Mouse (Mus musculus) spleen, adult 2 months (tissue): ENCODE measurements around the gene Tiam1. TPM values are rescaled to one million over a fixed set of nuclear protein-coding genes. Genes with fewer than 3 reads are reported as not detected.

ENCODE experiments used
- DNase-seq, 2 experiments: peaks; one replicate each; pipeline versions ENCODE4 v3.0.0 to v3.0.0-alpha.2; 2012 to 2021; ENCODE audit warnings: low spot score in 2 of 2, low read depth in 1 of 2
- H3K27ac ChIP-seq: fragments of 200-500 bp; 2 replicates; pipeline ENCODE4 v1.5.1; 2012; ENCODE audit warnings: low read length, inconsistent platforms; ENCODE audit not compliant: insufficient read depth
- H3K27me3 ChIP-seq: fragments of 200-500 bp; 2 replicates; pipeline ENCODE4 v1.6.1; 2012; ENCODE audit warnings: mild to moderate bottlenecking, moderate library complexity, low read length, inconsistent platforms; ENCODE audit not compliant: control insufficient read depth, insufficient read depth
- H3K36me3 ChIP-seq: fragments of 200-500 bp; 2 replicates; pipeline ENCODE4 v1.6.1; 2012; ENCODE audit warnings: mild to moderate bottlenecking, low read length, inconsistent platforms; ENCODE audit not compliant: control insufficient read depth, insufficient read depth
- H3K4me1 ChIP-seq: fragments of 200-500 bp; 2 replicates; pipeline ENCODE4 v1.6.1; 2011; ENCODE audit warnings: inconsistent platforms; ENCODE audit not compliant: control insufficient read depth, insufficient read depth, insufficient read length
- H3K4me3 ChIP-seq: fragments of 200-500 bp; 2 replicates; pipeline ENCODE4 v1.5.1; 2011; ENCODE audit warnings: mild to moderate bottlenecking, inconsistent platforms; ENCODE audit not compliant: insufficient read depth, insufficient read length; ENCODE audit errors: extremely low read depth
- CTCF ChIP-seq: fragments of 200-500 bp; IDR thresholded peaks from 2 replicates; pipeline ENCODE4 v1.5.1; 2011; ENCODE audit warnings: mild to moderate bottlenecking, inconsistent platforms; ENCODE audit not compliant: insufficient read depth, insufficient read length, insufficient replicate concordance; ENCODE audit errors: extremely low read depth
- POLR2A ChIP-seq: fragments of 200-500 bp; IDR thresholded peaks from 2 replicates; pipeline ENCODE4 v1.6.1; 2011; ENCODE audit warnings: low read depth, low read length, inconsistent platforms
- WGBS: fragments of 180-500 bp; shearing (Covaris S2); methylation state at CpG from one replicate; pipeline ENCODE4 v1.1.7; 2018; 5-methylcytosine and 5-hydroxymethylcytosine counted together
- polyA plus RNA-seq: library from polyadenylated mRNA; depleted of rRNA; stranded (reverse); fragments of >200 nt; gene quantifications from 2 replicates; pipeline ENCODE4 v1.2.3, GENCODE M21; 2012

The Tiam1 gene
- polyA plus RNA-seq, 1 experiment, result 4.3 TPM

- Histone ChIP-seq H3K27ac (no peak overlapping the region), H3K4me1 (no peaks in the 10 kb centered on the region), H3K4me3 (no peak overlapping the region), H3K36me3 (no peaks in the 10 kb centered on the region), H3K27me3 (no peaks in the 10 kb centered on the region)
- DNase-seq, result no peak
- no peak for TF ChIP-seq CTCF
- TF ChIP-seq POLR2A, result no peak
- WGBS, result 93% methylated on average over 5 of the region's 5 CpGs
These were observed 190.7 kb downstream of the Tiam1 start for GRCm38 (mm10) chr16:89952821-89953220.

- Histone ChIP-seq H3K4me3 (no peak overlapping the region), H3K27me3 (no peaks in the 10 kb centered on the region), H3K27ac (no peak overlapping the region), H3K4me1 (no peaks in the 10 kb centered on the region), H3K36me3 (no peaks in the 10 kb centered on the region)
- DNase-seq, result no peak
- WGBS, result 85% methylated on average over 8 of the region's 8 CpGs
- TF ChIP-seq CTCF (no peak), POLR2A (no peak)
These were observed 192.8 kb downstream of the Tiam1 start for GRCm38 (mm10) chr16:89950754-89951153.

GRCm38 (mm10) chr16:89950251-89950650, 193.3 kb downstream of the Tiam1 start:
- TF ChIP-seq CTCF (no peak), POLR2A (no peak)
- WGBS, result 86% methylated on average over 6 of the region's 6 CpGs
- no peaks in the 10 kb centered on the region for H3K27me3 ChIP-seq
- H3K36me3 ChIP-seq, result no peaks in the 10 kb centered on the region
- no peak for DNase-seq
- no peak overlapping the region for H3K27ac ChIP-seq
- H3K4me3 ChIP-seq, result no peak overlapping the region
- H3K4me1 ChIP-seq, result no peaks in the 10 kb centered on the region

- H3K27me3 ChIP-seq, result no peaks in the 10 kb centered on the region
- WGBS, result 91% methylated on average over 1 of the region's 1 CpGs
- no peak for TF ChIP-seq POLR2A
- TF ChIP-seq CTCF, result no peak
- no peaks in the 10 kb centered on the region for H3K36me3 ChIP-seq
- H3K4me3 ChIP-seq, result no peak overlapping the region
- H3K27ac ChIP-seq, result no peak overlapping the region
- no peak for DNase-seq
- H3K4me1 ChIP-seq, result no peaks in the 10 kb centered on the region
These were observed 195.5 kb downstream of the Tiam1 start for GRCm38 (mm10) chr16:89948040-89948439.

GRCm38 (mm10) chr16:89946816-89947215, 196.8 kb downstream of the Tiam1 start:
- no peaks in the 10 kb centered on the region for H3K4me1 ChIP-seq
- no peak for TF ChIP-seq CTCF
- no peak for TF ChIP-seq POLR2A
- no peaks in the 10 kb centered on the region for H3K36me3 ChIP-seq
- no peak overlapping the region for H3K27ac ChIP-seq
- WGBS, result 94% methylated on average over 11 of the region's 11 CpGs
- DNase-seq, result no peak
- H3K27me3 ChIP-seq, result no peaks in the 10 kb centered on the region
- H3K4me3 ChIP-seq, result no peak overlapping the region

- TF ChIP-seq POLR2A (no peak), CTCF (no peak)
These were observed 198.8 kb downstream of the Tiam1 start for GRCm38 (mm10) chr16:89944604-89945283.

GRCm38 (mm10) chr16:89944050-89944449, 199.5 kb downstream of the Tiam1 start:
- DNase-seq, result no peak
- Histone ChIP-seq H3K27me3 (no peaks in the 10 kb centered on the region), H3K4me1 (no peaks in the 10 kb centered on the region), H3K36me3 (no peaks in the 10 kb centered on the region), H3K4me3 (no peak overlapping the region), H3K27ac (no peak overlapping the region)
- 84% methylated on average over 6 of the region's 6 CpGs for WGBS
- no peak for TF ChIP-seq POLR2A
- no peak for TF ChIP-seq CTCF

More at GRCm38 (mm10) chr16:89944604-89945283, 198.8 kb downstream of the Tiam1 start:
- Histone ChIP-seq H3K27ac (no peak overlapping the region), H3K4me3 (no peak overlapping the region), H3K4me1 (no peaks in the 10 kb centered on the region), H3K36me3 (no peaks in the 10 kb centered on the region), H3K27me3 (no peaks in the 10 kb centered on the region)
- no peak for DNase-seq
- 89% methylated on average over 19 of the region's 19 CpGs for WGBS
